Mouse (Mus musculus) forebrain, postnatal 0 days (tissue): Measurements from ENCODE around the gene Spag6. TPM values are rescaled to one million over a fixed set of nuclear protein-coding genes. Genes with fewer than 3 reads are reported as not detected.
A peak's percentile ranks its signal among the peaks of the same experiment; 100 is the strongest.

Source experiments
- ATAC-seq: fragments of 200-750 bp; cut with Nextera tagmentation; 2 replicates; pipeline ENCODE4 v1.8.0; 2017; ENCODE audit warnings: mild to moderate bottlenecking, moderate library complexity
- DNase-seq: peaks from one replicate; pipeline ENCODE4 v3.0.0-alpha.2; 2015
- H3K27ac ChIP-seq: fragments of 300-500 bp; sonication (generic); 2 replicates; pipeline ENCODE4 v1.5.1; 2014; ENCODE audit warnings: low read depth, mild to moderate bottlenecking, antibody characterized with exemption, low read length, moderate library complexity, mixed read lengths
- H3K27me3 ChIP-seq: fragments of 300-500 bp; sonication (generic); 2 replicates; pipeline ENCODE4 v1.6.1; 2014; ENCODE audit warnings: mild to moderate bottlenecking, low read length, mixed read lengths; ENCODE audit not compliant: insufficient read depth
- H3K36me3 ChIP-seq: fragments of 300-500 bp; sonication (generic); 2 replicates; pipeline ENCODE4 v1.6.1; 2014; ENCODE audit warnings: mild to moderate bottlenecking, moderate library complexity; ENCODE audit not compliant: insufficient read depth
- H3K4me1 ChIP-seq: fragments of 300-500 bp; sonication (generic); 2 replicates; pipeline ENCODE4 v1.6.1; 2014; ENCODE audit warnings: antibody characterized with exemption; ENCODE audit not compliant: insufficient read depth
- H3K4me2 ChIP-seq: fragments of 300-500 bp; sonication (generic); 2 replicates; pipeline ENCODE4 v1.6.1; 2014; ENCODE audit warnings: low read depth, mild to moderate bottlenecking, moderate library complexity
- H3K4me3 ChIP-seq: fragments of 300-500 bp; sonication (generic); 2 replicates; pipeline ENCODE4 v1.5.1; 2014; ENCODE audit warnings: low read depth, low read length, mixed read lengths
- H3K9ac ChIP-seq: fragments of 300-500 bp; sonication (generic); 2 replicates; pipeline ENCODE4 v1.6.1; 2014; ENCODE audit warnings: mild to moderate bottlenecking
- H3K9me3 ChIP-seq: fragments of 300-500 bp; sonication (generic); 2 replicates; pipeline ENCODE4 v1.6.1; 2016; ENCODE audit warnings: low read length
- CTCF ChIP-seq: sonication (generic); IDR thresholded peaks from 2 replicates; pipeline ENCODE4 v1.5.1; 2016; ENCODE audit warnings: antibody characterized with exemption, control low read depth, low read depth
- WGBS: fragments of 180-500 bp; shearing (Covaris S2); extraction: QIAGEN DNeasy Blood & Tissue Kit; methylation state at CpG from one replicate; pipeline ENCODE4 v1.1.7; 2014; 5-methylcytosine and 5-hydroxymethylcytosine counted together
- polyA plus RNA-seq: library from polyadenylated mRNA; unstranded; fragments of >200 nt; fragmentation: Nextera tagmentation; extraction: Ambion mirVana; gene quantifications from 2 replicates; pipeline ENCODE4 v1.2.1, GENCODE M21; 2015
- total RNA-seq: library from RNA; depleted of rRNA; stranded (reverse); fragments of >200 nt; gene quantifications from 2 replicates; pipeline ENCODE4 v1.2.3, GENCODE M21; 2014

The Spag6 gene
- total and polyA plus RNA-seq, 2 experiments from 2014 or later: 0.06 TPM; not detected in 1

DNA sequence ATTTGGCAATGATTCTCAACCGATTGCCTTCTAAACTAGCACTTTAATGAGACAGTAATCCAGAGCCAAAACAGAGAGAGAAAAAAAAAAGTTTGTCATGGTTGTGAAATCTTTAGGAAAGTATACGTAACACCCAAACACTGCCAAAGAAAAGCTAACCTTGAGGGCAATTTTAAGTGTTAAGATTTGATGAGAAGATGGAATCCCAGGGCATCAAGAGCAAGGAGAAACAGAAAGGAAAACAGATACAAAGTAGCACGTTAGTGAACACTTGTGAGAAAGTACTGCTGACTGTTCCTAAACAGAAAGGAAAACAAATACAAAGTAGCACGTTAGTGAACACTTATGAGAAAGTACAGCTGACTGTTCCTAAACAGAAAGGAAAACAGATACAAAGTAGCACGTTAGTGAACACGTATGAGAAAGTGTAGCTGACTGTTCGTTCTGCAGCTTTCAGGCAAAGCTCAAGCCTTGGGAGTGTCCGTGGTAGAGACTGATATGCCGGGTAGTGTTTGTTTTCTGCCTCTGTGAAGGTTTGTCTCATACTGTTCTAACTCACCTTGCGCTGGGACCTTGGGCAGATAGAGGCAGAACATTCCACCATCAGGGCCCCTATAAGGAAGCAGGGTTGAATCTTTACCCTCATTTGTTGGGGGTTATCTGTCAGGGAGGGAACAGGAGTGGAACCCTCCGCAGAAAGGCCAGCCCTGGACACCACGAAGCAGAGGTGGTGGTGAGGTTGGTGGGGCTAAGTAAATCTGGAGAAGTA lies 71.8 kb downstream of the Spag6 start:
- Histone ChIP-seq H3K27ac (no peak overlapping the region), H3K9me3 (0 out of 2 replicates have a peak, but pooled peaks cover under 1% of the 10 kb centered on the region), H3K4me3 (no peak overlapping the region), H3K36me3 (no peaks in the 10 kb centered on the region), H3K4me2 (0 out of 2 replicates have a peak overlapping the region, but pooled peaks have one; percentile 6), H3K9ac (no peak overlapping the region), H3K4me1 (no peaks in the 10 kb centered on the region), H3K27me3 (no peaks in the 10 kb centered on the region)
- ATAC-seq: no peak
- WGBS: 54% methylated on average over 12 of the region's 12 CpGs
- TF ChIP-seq CTCF: no peak
- DNase-seq: no peak

DNA sequence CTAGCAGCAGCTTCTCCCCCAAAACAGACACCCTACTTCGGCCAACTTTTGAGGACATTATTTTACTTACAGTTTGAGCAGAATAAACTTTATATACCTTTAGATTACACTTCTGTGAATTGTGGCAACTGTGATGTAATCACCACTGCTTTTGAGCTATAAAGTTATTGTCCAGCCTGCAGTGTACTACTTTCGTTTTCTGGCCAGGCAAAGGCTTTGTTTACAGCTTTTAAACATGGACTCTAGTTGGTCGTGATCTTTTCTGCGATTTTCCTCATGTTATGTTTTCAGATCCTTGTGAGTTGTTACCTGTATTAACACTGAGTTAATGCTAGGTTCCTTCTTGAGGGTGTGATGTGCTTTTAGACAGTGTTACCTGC lies 72.6 kb downstream of the Spag6 start:
- peak overlapping the region; percentile 68 for H3K4me2 ChIP-seq
- no peaks in the 10 kb centered on the region for H3K4me1 ChIP-seq
- H3K27me3 ChIP-seq: no peaks in the 10 kb centered on the region
- TF ChIP-seq CTCF: no peak
- 33% methylated on average over 4 of the region's 4 CpGs for WGBS
- peak overlapping the region; percentile 48 for H3K4me3 ChIP-seq
- DNase-seq (no peak), ATAC-seq (no peak)
- 0 out of 2 replicates have a peak, but pooled peaks cover 5% of the 10 kb centered on the region for H3K9me3 ChIP-seq
- peak overlapping the region; percentile 86 for H3K9ac ChIP-seq
- H3K27ac ChIP-seq: peak overlapping the region; percentile 89
- H3K36me3 ChIP-seq: no peaks in the 10 kb centered on the region

DNA sequence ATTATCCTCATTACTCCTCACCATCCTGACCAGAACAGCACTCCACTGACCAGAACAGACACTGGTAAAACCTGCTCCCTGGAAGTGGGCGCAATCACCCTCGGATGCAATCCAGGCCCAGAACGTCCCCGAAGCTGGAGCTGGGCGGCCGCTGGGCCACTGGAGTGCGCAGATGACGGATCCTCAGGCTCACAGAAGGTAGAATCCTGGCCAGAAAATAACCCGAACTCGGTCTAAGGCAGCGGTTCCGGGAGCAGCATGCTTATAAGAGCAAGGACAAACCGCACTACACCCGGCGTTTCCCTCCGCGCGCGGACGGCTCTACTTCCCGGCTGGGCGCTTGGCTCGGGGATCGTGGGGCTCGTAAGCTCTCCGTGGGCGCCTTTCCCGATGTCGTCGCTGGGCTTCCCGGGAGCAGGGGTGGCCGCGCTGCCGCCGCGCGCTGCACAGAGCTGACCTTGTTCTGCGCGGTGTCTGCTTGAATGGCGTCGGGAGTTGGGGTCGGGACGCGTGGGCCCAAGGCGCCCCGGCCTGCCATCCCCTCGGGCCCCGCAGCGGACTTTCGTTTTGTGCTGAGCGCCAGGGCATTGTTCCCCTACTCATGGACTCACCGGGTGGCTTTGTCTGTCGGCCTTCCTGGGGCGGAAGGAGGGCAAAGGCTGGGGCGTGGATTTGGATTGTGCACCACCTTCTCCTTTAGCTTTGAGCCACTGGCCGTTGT lies 73.1 kb downstream of the Spag6 start:
- Histone ChIP-seq H3K27ac (peak overlapping the region; percentile 89), H3K36me3 (no peaks in the 10 kb centered on the region), H3K4me3 (peak overlapping the region; percentile 48), H3K9me3 (0 out of 2 replicates have a peak, but pooled peaks cover 5% of the 10 kb centered on the region), H3K9ac (peak overlapping the region; percentile 86), H3K27me3 (no peaks in the 10 kb centered on the region), H3K4me2 (peak overlapping the region; percentile 68), H3K4me1 (no peaks in the 10 kb centered on the region)
- ATAC-seq (peak; percentile 94), DNase-seq (peak; percentile 93)
- 3% methylated on average over 56 of the region's 56 CpGs for WGBS
- TF ChIP-seq CTCF: no peak; the same call in 1 of the 2 replicates

DNA sequence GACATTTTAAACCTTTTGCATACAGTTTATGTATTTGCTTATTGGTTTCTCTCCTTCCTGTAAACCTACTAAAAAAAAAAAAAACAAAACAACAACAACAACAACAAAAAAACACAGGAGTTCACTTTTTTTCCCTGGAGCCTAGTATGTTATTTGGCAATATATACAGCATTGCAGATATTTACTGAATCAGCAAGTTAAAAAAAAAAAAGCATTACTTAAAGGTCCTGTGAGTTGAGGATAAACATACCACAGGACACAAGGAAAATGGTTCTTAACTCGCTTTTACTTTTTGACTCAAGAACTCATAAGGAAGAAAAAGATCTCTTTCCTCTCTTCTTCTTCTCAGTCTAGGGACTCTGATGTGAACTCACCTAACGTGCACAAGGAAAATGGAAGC lies 74.6 kb downstream of the Spag6 start:
- Histone ChIP-seq H3K9me3 (0 out of 2 replicates have a peak, but pooled peaks cover 5% of the 10 kb centered on the region), H3K4me3 (no peak overlapping the region), H3K9ac (no peak overlapping the region), H3K4me2 (no peak overlapping the region), H3K27ac (no peak overlapping the region), H3K27me3 (no peaks in the 10 kb centered on the region), H3K36me3 (no peaks in the 10 kb centered on the region), H3K4me1 (no peaks in the 10 kb centered on the region)
- no peak for TF ChIP-seq CTCF
- 97% methylated on average over 2 of the region's 2 CpGs for WGBS
- ATAC-seq (no peak), DNase-seq (no peak)

DNA sequence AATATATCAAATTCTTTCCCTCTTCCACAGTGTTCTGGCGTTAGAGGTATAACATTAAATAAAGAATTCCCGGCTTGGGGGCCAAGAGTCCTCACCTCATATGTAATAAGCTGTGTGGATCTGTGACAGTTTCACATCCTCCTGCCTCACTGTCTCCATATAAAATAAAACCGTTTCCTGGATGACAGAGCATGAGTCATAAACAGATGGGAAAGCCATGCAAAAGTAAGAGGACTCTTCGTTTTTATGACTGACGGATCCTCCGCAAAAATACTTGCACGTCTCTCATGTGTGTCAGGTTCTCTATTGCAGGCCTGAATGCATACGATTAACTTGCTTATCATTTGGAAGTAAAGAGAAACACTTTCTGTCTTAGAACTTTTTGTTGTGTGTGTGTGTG lies 78.6 kb downstream of the Spag6 start:
- no peak for TF ChIP-seq CTCF
- Histone ChIP-seq H3K27ac (no peak overlapping the region), H3K4me1 (no peaks in the 10 kb centered on the region), H3K4me3 (no peak overlapping the region), H3K36me3 (no peaks in the 10 kb centered on the region), H3K9ac (no peak overlapping the region), H3K4me2 (no peak overlapping the region), H3K27me3 (no peaks in the 10 kb centered on the region), H3K9me3 (0 out of 2 replicates have a peak, but pooled peaks cover 5% of the 10 kb centered on the region)
- WGBS: 76% methylated on average over 8 of the region's 8 CpGs
- no peak for DNase-seq
- ATAC-seq: no peak

DNA sequence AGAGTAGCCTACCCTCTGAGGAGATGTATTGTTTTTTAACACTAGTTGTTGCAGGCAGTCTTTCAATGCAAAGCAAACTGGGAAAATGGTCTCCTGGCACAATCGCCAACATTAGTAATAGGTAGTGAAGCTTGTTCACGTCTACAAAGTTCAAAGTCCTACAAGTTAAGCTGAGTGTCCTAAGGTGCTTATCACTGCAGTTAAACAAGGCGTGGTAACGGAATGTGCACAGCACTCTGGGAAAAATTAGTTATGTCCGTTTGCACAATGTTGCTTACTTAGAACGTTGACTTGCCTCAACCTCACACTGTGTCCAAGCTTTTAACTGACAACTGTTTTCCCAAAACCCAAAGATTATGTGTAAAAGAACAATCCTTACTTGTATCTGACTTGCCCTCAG lies 80.5 kb downstream of the Spag6 start:
- H3K4me3 ChIP-seq: no peak overlapping the region
- H3K27ac ChIP-seq: no peak overlapping the region
- ATAC-seq: no peak
- no peak for TF ChIP-seq CTCF
- H3K27me3 ChIP-seq: no peaks in the 10 kb centered on the region
- H3K9ac ChIP-seq: no peak overlapping the region
- WGBS: 86% methylated on average over 6 of the region's 6 CpGs
- no peaks in the 10 kb centered on the region for H3K4me1 ChIP-seq
- H3K9me3 ChIP-seq: 0 out of 2 replicates have a peak, but pooled peaks cover 5% of the 10 kb centered on the region
- H3K4me2 ChIP-seq: no peak overlapping the region
- no peaks in the 10 kb centered on the region for H3K36me3 ChIP-seq
- DNase-seq: no peak

DNA sequence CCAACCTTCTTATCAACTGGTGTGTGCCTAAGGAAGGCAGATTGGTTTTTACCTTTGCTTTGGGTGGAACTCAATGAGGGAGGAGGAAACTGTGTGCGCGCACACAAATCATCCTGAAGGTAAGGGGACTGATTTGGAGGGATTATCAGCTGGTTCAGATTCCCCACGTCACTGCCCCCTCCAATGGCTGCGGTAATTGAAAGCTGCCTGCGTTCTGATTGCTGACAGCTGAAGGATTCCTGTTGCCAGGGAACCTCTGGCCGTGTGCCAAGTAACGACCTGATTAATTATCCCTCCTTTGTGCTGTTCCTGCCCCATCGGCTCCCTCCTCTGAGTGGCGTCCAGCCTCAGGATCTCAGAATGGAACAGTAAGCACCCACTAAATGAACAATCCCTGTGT lies 84.4 kb downstream of the Spag6 start:
- Histone ChIP-seq H3K27me3 (no peaks in the 10 kb centered on the region), H3K4me3 (no peak overlapping the region), H3K4me1 (no peaks in the 10 kb centered on the region), H3K27ac (no peak overlapping the region), H3K36me3 (no peaks in the 10 kb centered on the region), H3K9ac (no peak overlapping the region), H3K9me3 (no peaks in the 10 kb centered on the region), H3K4me2 (0 out of 2 replicates have a peak overlapping the region, but pooled peaks have one; percentile 14)
- WGBS: 4% methylated on average over 9 of the region's 9 CpGs
- TF ChIP-seq CTCF: no peak
- ATAC-seq: peak; percentile 84
- peak; percentile 73 for DNase-seq
